Mouse (Mus musculus): ENCODE data around the gene Saysd1. TPM values are rescaled to one million over a fixed set of nuclear protein-coding genes. Genes with fewer than 3 reads are reported as not detected.
A peak's percentile ranks its signal among the peaks of the same experiment; 100 is the strongest.

The Saysd1 gene
- polyA plus RNA-seq, 1 experiment from 2014 or later = 12.6 TPM

- Histone ChIP-seq H3K9ac (ENCODE audit: low read depth, low read length) (no peak overlapping the region), H3K4me1 (ENCODE audit: control insufficient read depth, insufficient read depth, low read length) (no peaks in the 10 kb centered on the region), H3K4me3 (ENCODE audit: low read depth, low read length) (no peak overlapping the region), H3K27me3 (ENCODE audit: control insufficient read depth, insufficient read depth, low read depth, low read length) (no peaks in the 10 kb centered on the region), H3K36me3 (ENCODE audit: control insufficient read depth, insufficient read depth, low read length) (no peaks in the 10 kb centered on the region), H3K4me2 (ENCODE audit: low read length) (no peak overlapping the region), H3K9me3 (replicated peaks; ENCODE audit: control insufficient read depth, low read length, poor library complexity, severe bottlenecking) (no peaks in the 10 kb centered on the region), H3K27ac (ENCODE audit: low read length) (no peak overlapping the region)
- 44% methylated on average over 4 of the region's 4 CpGs for WGBS
- ATAC-seq = no peak
These were observed 35.1 kb downstream of the Saysd1 start for GRCm38 (mm10) chr14:20103207-20103606.

DNA sequence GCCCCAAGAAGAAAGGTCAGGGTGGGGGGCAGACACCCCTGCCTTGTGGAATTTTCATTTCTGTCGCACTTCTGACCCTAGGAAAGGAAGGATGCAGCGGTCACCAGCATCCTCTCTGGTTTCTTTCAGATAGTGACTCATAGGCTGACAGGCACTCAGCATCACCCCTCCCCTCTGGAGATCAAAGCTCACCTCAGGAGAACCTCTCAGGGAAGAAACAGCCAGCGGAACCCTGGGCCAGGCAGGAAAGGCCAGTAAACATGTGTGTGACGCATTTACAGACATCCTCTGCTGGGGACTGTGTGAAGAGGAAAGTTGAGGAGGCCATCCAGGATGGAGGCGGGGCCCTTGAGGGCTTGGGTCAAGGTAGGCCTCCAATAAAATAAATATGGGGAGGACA, 40.3 kb downstream of the Saysd1 start:
- WGBS = 69% methylated on average over 5 of the region's 5 CpGs
- no peaks in the 10 kb centered on the region for H3K4me1 ChIP-seq (ENCODE audit: control insufficient read depth, insufficient read depth, low read length)
- no peaks in the 10 kb centered on the region for H3K9me3 ChIP-seq (replicated peaks; ENCODE audit: control insufficient read depth, low read length, poor library complexity, severe bottlenecking)
- no peaks in the 10 kb centered on the region for H3K27me3 ChIP-seq (ENCODE audit: control insufficient read depth, insufficient read depth, low read depth, low read length)
- H3K4me3 ChIP-seq (ENCODE audit: low read depth, low read length) = no peak overlapping the region
- no peak overlapping the region for H3K4me2 ChIP-seq (ENCODE audit: low read length)
- no peak for ATAC-seq
- no peaks in the 10 kb centered on the region for H3K36me3 ChIP-seq (ENCODE audit: control insufficient read depth, insufficient read depth, low read length)
- no peak overlapping the region for H3K27ac ChIP-seq (ENCODE audit: low read length)
- no peak overlapping the region for H3K9ac ChIP-seq (ENCODE audit: low read depth, low read length)

- H3K9me3 ChIP-seq (replicated peaks; ENCODE audit: control insufficient read depth, low read length, poor library complexity, severe bottlenecking) = no peaks in the 10 kb centered on the region
These were observed 43.4 kb downstream of the Saysd1 start for GRCm38 (mm10) chr14:20094942-20095341.

DNA sequence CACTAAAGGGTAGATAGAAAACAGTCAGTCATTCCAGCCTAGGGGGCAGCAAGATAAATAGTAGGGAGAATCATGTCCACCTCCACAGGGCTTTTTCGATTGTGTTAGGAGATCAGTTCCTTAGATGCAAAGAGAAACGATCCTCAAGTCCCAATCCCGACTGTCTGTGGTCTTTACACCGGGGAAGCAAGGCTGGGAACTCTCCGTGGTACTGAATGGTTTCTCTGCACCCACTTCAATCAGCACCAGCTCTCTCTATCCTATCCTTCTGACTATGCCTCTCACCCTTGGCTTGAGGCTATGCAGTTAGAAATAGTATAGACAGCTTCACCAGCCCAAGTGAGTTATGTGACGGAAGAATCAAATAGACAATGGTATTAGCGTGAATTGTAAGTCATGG, 44.8 kb downstream of the Saysd1 start:
- no peak overlapping the region for H3K27ac ChIP-seq (ENCODE audit: low read length)
- no peaks in the 10 kb centered on the region for H3K9me3 ChIP-seq (replicated peaks; ENCODE audit: control insufficient read depth, low read length, poor library complexity, severe bottlenecking)
- H3K4me3 ChIP-seq (ENCODE audit: low read depth, low read length) = no peak overlapping the region
- 27% methylated on average over 7 of the region's 7 CpGs for WGBS
- ATAC-seq = no peak
- no peak overlapping the region for H3K9ac ChIP-seq (ENCODE audit: low read depth, low read length)
- no peaks in the 10 kb centered on the region for H3K4me1 ChIP-seq (ENCODE audit: control insufficient read depth, insufficient read depth, low read length)
- H3K27me3 ChIP-seq (ENCODE audit: control insufficient read depth, insufficient read depth, low read depth, low read length) = no peaks in the 10 kb centered on the region
- H3K36me3 ChIP-seq (ENCODE audit: control insufficient read depth, insufficient read depth, low read length) = no peaks in the 10 kb centered on the region
- H3K4me2 ChIP-seq (ENCODE audit: low read length) = no peak overlapping the region

More at GRCm38 (mm10) chr14:20094942-20095341, 43.4 kb downstream of the Saysd1 start:
- Histone ChIP-seq H3K9ac (ENCODE audit: low read depth, low read length) (no peak overlapping the region), H3K36me3 (ENCODE audit: control insufficient read depth, insufficient read depth, low read length) (no peaks in the 10 kb centered on the region), H3K4me2 (ENCODE audit: low read length) (no peak overlapping the region), H3K27me3 (ENCODE audit: control insufficient read depth, insufficient read depth, low read depth, low read length) (no peaks in the 10 kb centered on the region), H3K27ac (ENCODE audit: low read length) (no peak overlapping the region), H3K4me1 (ENCODE audit: control insufficient read depth, insufficient read depth, low read length) (no peaks in the 10 kb centered on the region), H3K4me3 (ENCODE audit: low read depth, low read length) (no peak overlapping the region)
- WGBS = 72% methylated on average over 5 of the region's 5 CpGs
- ATAC-seq = no peak

GRCm38 (mm10) chr14:20084335-20084734, 54.0 kb downstream of the Saysd1 start:
- Histone ChIP-seq H3K4me2 (ENCODE audit: low read length) (no peak overlapping the region), H3K27me3 (ENCODE audit: control insufficient read depth, insufficient read depth, low read depth, low read length) (no peaks in the 10 kb centered on the region), H3K36me3 (ENCODE audit: control insufficient read depth, insufficient read depth, low read length) (no peaks in the 10 kb centered on the region), H3K9ac (ENCODE audit: low read depth, low read length) (no peak overlapping the region), H3K4me3 (ENCODE audit: low read depth, low read length) (no peak overlapping the region), H3K9me3 (replicated peaks; ENCODE audit: control insufficient read depth, low read length, poor library complexity, severe bottlenecking) (no peaks in the 10 kb centered on the region), H3K27ac (ENCODE audit: low read length) (no peak overlapping the region), H3K4me1 (ENCODE audit: control insufficient read depth, insufficient read depth, low read length) (peaks cover 13% of the 10 kb centered on the region)
- ATAC-seq = no peak

GRCm38 (mm10) chr14:20082536-20083325, 55.6 kb downstream of the Saysd1 start:
- 2% methylated on average over 55 of the region's 56 CpGs for WGBS
- Histone ChIP-seq H3K9me3 (replicated peaks; ENCODE audit: control insufficient read depth, low read length, poor library complexity, severe bottlenecking) (no peaks in the 10 kb centered on the region), H3K4me2 (ENCODE audit: low read length) (peak overlapping the region; percentile 87), H3K4me1 (ENCODE audit: control insufficient read depth, insufficient read depth, low read length) (peaks cover 13% of the 10 kb centered on the region), H3K27me3 (ENCODE audit: control insufficient read depth, insufficient read depth, low read depth, low read length) (no peaks in the 10 kb centered on the region), H3K9ac (ENCODE audit: low read depth, low read length) (peak overlapping the region; percentile 89), H3K36me3 (ENCODE audit: control insufficient read depth, insufficient read depth, low read length) (no peaks in the 10 kb centered on the region), H3K4me3 (ENCODE audit: low read depth, low read length) (peak overlapping the region; percentile 61), H3K27ac (ENCODE audit: low read length) (peak overlapping the region; percentile 98)
- peak; percentile 98 for ATAC-seq

GRCm38 (mm10) chr14:20081937-20082533, 56.3 kb downstream of the Saysd1 start:
- Histone ChIP-seq H3K4me2 (ENCODE audit: low read length) (peak overlapping the region; percentile 87), H3K4me1 (ENCODE audit: control insufficient read depth, insufficient read depth, low read length) (peaks cover 13% of the 10 kb centered on the region), H3K4me3 (ENCODE audit: low read depth, low read length) (peak overlapping the region; percentile 61), H3K9ac (ENCODE audit: low read depth, low read length) (peak overlapping the region; percentile 89), H3K36me3 (ENCODE audit: control insufficient read depth, insufficient read depth, low read length) (no peaks in the 10 kb centered on the region), H3K27me3 (ENCODE audit: control insufficient read depth, insufficient read depth, low read depth, low read length) (no peaks in the 10 kb centered on the region), H3K27ac (ENCODE audit: low read length) (peak overlapping the region; percentile 98), H3K9me3 (replicated peaks; ENCODE audit: control insufficient read depth, low read length, poor library complexity, severe bottlenecking) (no peaks in the 10 kb centered on the region)
- peak; percentile 4; the same call in 1 of the 2 replicates for ATAC-seq
- WGBS = 72% methylated on average over 5 of the region's 5 CpGs

DNA sequence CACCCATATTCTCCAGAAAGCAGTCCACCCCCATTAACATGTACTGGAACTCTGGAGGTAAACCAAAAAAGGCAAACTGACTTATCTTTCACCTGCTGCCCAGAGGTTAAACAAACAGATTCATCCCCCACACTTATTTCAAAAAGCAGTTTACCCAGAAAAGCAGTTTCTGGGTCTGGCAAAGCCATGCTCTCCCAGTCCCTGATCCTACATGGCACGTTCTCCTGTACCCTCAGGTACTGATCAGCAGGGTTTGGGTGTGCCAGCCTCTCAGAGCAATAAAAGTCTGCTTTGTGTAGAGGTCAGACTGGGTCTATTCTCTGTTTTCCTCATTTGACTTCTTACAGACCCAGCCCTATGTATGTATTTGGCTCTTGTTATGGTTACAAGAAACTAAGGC, 57.2 kb downstream of the Saysd1 start:
- WGBS = 87% methylated on average over 1 of the region's 1 CpGs
- Histone ChIP-seq H3K9me3 (replicated peaks; ENCODE audit: control insufficient read depth, low read length, poor library complexity, severe bottlenecking) (no peaks in the 10 kb centered on the region), H3K4me1 (ENCODE audit: control insufficient read depth, insufficient read depth, low read length) (peaks cover 13% of the 10 kb centered on the region), H3K4me3 (ENCODE audit: low read depth, low read length) (no peak overlapping the region), H3K36me3 (ENCODE audit: control insufficient read depth, insufficient read depth, low read length) (no peaks in the 10 kb centered on the region), H3K4me2 (ENCODE audit: low read length) (no peak overlapping the region), H3K27me3 (ENCODE audit: control insufficient read depth, insufficient read depth, low read depth, low read length) (no peaks in the 10 kb centered on the region), H3K27ac (ENCODE audit: low read length) (no peak overlapping the region), H3K9ac (ENCODE audit: low read depth, low read length) (no peak overlapping the region)
- ATAC-seq = no peak

- 88% methylated on average over 6 of the region's 6 CpGs for WGBS
- H3K27me3 ChIP-seq (ENCODE audit: control insufficient read depth, insufficient read depth, low read depth, low read length) = no peaks in the 10 kb centered on the region
These were observed 61.2 kb downstream of the Saysd1 start for GRCm38 (mm10) chr14:20077181-20077580.

More at GRCm38 (mm10) chr14:20077181-20077580, 61.2 kb downstream of the Saysd1 start:
- Histone ChIP-seq H3K36me3 (ENCODE audit: control insufficient read depth, insufficient read depth, low read length) (no peaks in the 10 kb centered on the region), H3K4me3 (ENCODE audit: low read depth, low read length) (no peak overlapping the region), H3K27ac (ENCODE audit: low read length) (no peak overlapping the region), H3K4me1 (ENCODE audit: control insufficient read depth, insufficient read depth, low read length) (peaks cover 8% of the 10 kb centered on the region), H3K9ac (ENCODE audit: low read depth, low read length) (no peak overlapping the region), H3K9me3 (replicated peaks; ENCODE audit: control insufficient read depth, low read length, poor library complexity, severe bottlenecking) (no peaks in the 10 kb centered on the region), H3K4me2 (ENCODE audit: low read length) (no peak overlapping the region)
- ATAC-seq = no peak
